In genomic region chr8:80688141-80688540, GRCm38 (mm10) we compare ENCODE assay signal across 9 mouse cellular contexts. TPM values are rescaled to one million over a fixed set of nuclear protein-coding genes. Genes with fewer than 3 reads are reported as not detected.
DNase-seq lines count a peak whose midpoint lies in the region; ATAC-seq and TF ChIP-seq lines count a peak whose summit lies in the region.
"Had no signal": no experiment of that assay in that cellular context is flagged by ENCODE, and none has a peak within 500 bp of the region (broad histone marks: within the 10 kb centered on the region; RNA-seq: fewer than 3 reads in every experiment).

No protein-coding gene starts in this region.

- H3K4me1 ChIP-seq in liver, embryonic 14.5 days (replicated peaks; ENCODE audit: control insufficient read depth in 2 of 2, insufficient read depth in 2 of 2, low read length in 1 of 2): peaks cover 12 to 19% of the 10 kb centered on the region in 2 experiments
- H3K4me1 ChIP-seq: embryonic facial prominence, embryonic 15.5 days had no signal

- no peak overlapping the region; the same call in 1 of the 2 replicates for H3K9ac ChIP-seq in liver, embryonic 14.5 days (replicated peaks)
- H3K9ac ChIP-seq: embryonic facial prominence, embryonic 15.5 days had no signal

- peak; percentile 85 for ATAC-seq in common myeloid progenitor, adult 5-6 weeks (replicated peaks; ENCODE audit: low read depth, poor library complexity, severe bottlenecking)
- ATAC-seq in liver, embryonic 14.5 days (ENCODE audit: insufficient read depth): peak; percentile 85

- peak; percentile 51 for DNase-seq in 416B (ENCODE audit: low read depth)
- peak; percentile 67 to 88 for DNase-seq in adrenal gland, adult (ENCODE audit: inconsistent age in 2 of 2, low spot score in 1 of 2)
- peak; percentile 24 for DNase-seq in gastrocnemius, postnatal 25 days
- peak; percentile 72 for DNase-seq in kidney, postnatal 14 days
- peak; percentile 70 to 73 (median 71) for DNase-seq in liver, embryonic 14.5 days (ENCODE audit: low read depth in 3 of 3, low spot score in 3 of 3)
- peak; percentile 17 for DNase-seq in ovary, adult 18-20 months (ENCODE audit: low spot score)
- DNase-seq in thymus, adult 18-20 months: peak; percentile 5 to 14

- no peaks in the 10 kb centered on the region for H3K9me3 ChIP-seq in liver, embryonic 14.5 days (ENCODE audit: control insufficient read depth, low read length)
- H3K9me3 ChIP-seq: embryonic facial prominence, embryonic 15.5 days had no signal

- peak overlapping the region; percentile 35; the same call in 1 of the 2 replicates for H3K27ac ChIP-seq in liver, embryonic 14.5 days
- H3K27ac ChIP-seq: embryonic facial prominence, embryonic 15.5 days had no signal

- H3K36me3 ChIP-seq in liver, embryonic 14.5 days (replicated peaks; ENCODE audit: control insufficient read depth, insufficient read depth, low read depth): no peaks in the 10 kb centered on the region
- H3K36me3 ChIP-seq: embryonic facial prominence, embryonic 15.5 days had no signal

- H3K4me2 ChIP-seq in liver, embryonic 14.5 days (ENCODE audit: low read depth): peak overlapping the region; percentile 13; the same call in 1 of the 2 replicates
- H3K4me2 ChIP-seq: embryonic facial prominence, embryonic 15.5 days had no signal

- TF ChIP-seq CTCF in liver, embryonic 14.5 days (IDR thresholded peaks at IDR 0.05; ENCODE audit: low read depth): peak; percentile 96

- H3K27me3 ChIP-seq in liver, embryonic 14.5 days (ENCODE audit: control insufficient read depth, insufficient read depth, low read length): no peaks in the 10 kb centered on the region
- H3K27me3 ChIP-seq: embryonic facial prominence, embryonic 15.5 days had no signal

- 14% methylated on average over 4 of the region's 4 CpGs for WGBS in liver, embryonic 14.5 days (ENCODE audit: insufficient replicate concordance)

- TF ChIP-seq EP300 in liver, embryonic 14.5 days (IDR thresholded peaks at IDR 0.05; ENCODE audit: low read depth): peak; percentile 69

- no peak overlapping the region for H3K4me3 ChIP-seq in liver, embryonic 14.5 days (ENCODE audit: insufficient read depth in 1 of 2, low read depth in 2 of 2, low read length in 2 of 2)
- H3K4me3 ChIP-seq: embryonic facial prominence, embryonic 15.5 days had no signal

RNA-seq across cellular contexts. Expression of gene Smarca5, which starts 51.2 kb away (rescaled TPM):
- 232 and 251 TPM in 2 replicates for total RNA-seq in common myeloid progenitor, adult 5-6 weeks (2017)
- 10 to 100 TPM; 25.2 to 25.3 TPM for total RNA-seq in gastrocnemius, postnatal 25 days (2021)
- 6.9 and 15.2 TPM in 2 replicates for polyA plus RNA-seq in liver, embryonic 14.5 days (2012; rRNA removed)
- 47.5 and 55.9 TPM in 2 replicates for polyA plus RNA-seq in liver, embryonic 14.5 days (2014; fragmentation: Nextera tagmentation; extraction: Ambion mirVana)

Comparison
In these comparisons a context has a peak if more than half of its experiments do, and no peak if none do; other contexts are left out.
1. DNase-seq: peak in every context shown above with its lines; median percentile 78 in adrenal gland, adult; 72 in kidney, postnatal 14 days; 71 in liver, embryonic 14.5 days; 51 in 416B; 24 in gastrocnemius, postnatal 25 days; 17 in ovary, adult 18-20 months; 10 in thymus, adult 18-20 months.